Mouse (Mus musculus): ENCODE measurements around the gene Haus2. TPM values are rescaled to one million over a fixed set of nuclear protein-coding genes. Genes with fewer than 3 reads are reported as not detected.

The Haus2 gene
- total and polyA plus RNA-seq, 3 experiments, result 3.6 to 10.2 (median 9.8) TPM

- intact Hi-C loops (cut with DNase I), result loop anchor here (5.0 kb wide), 1 partner anchor 35 kb away; the partner anchor contains the start of gene Stard9
- H3K27ac ChIP-seq, result no peak overlapping the region
- H3K36me3 ChIP-seq (ENCODE audit: control insufficient read depth, insufficient read depth, low read length), result peaks cover 12% of the 10 kb centered on the region
- H3K4me3 ChIP-seq, result no peak overlapping the region
- H3K4me1 ChIP-seq (ENCODE audit: control insufficient read depth, insufficient read depth, low read length), result peaks cover 9% of the 10 kb centered on the region
- no peaks in the 10 kb centered on the region for H3K27me3 ChIP-seq (ENCODE audit: control insufficient read depth, insufficient read depth, low read length)
- peaks cover 2% of the 10 kb centered on the region; the same call in 1 of the 2 replicates for H3K79me2 ChIP-seq (replicated peaks; ENCODE audit: control insufficient read depth, insufficient read depth, low read length)
- DNase-seq, result no peak
- no peak overlapping the region for H3K9ac ChIP-seq (ENCODE audit: low read depth, low read length)
- TF ChIP-seq CTCF (IDR thresholded peaks at IDR 0.05) (no peak), POLR2A (IDR thresholded peaks at IDR 0.05; ENCODE audit: insufficient read depth, low read depth, low read length) (no peak), EP300 (IDR thresholded peaks at IDR 0.05; ENCODE audit: insufficient read depth, low read depth, low read length) (no peak)
These were observed 53.6 kb downstream of the Haus2 start for GRCm38 (mm10) chr2:120662766-120663165.

- H3K4me3 ChIP-seq, result no peak overlapping the region
- peaks cover under 1% of the 10 kb centered on the region; the same call in 1 of the 2 replicates for H3K79me2 ChIP-seq (replicated peaks; ENCODE audit: control insufficient read depth, insufficient read depth, low read length)
- no peak overlapping the region for H3K9ac ChIP-seq (ENCODE audit: low read depth, low read length)
- peaks cover 12% of the 10 kb centered on the region for H3K36me3 ChIP-seq (ENCODE audit: control insufficient read depth, insufficient read depth, low read length)
- 56% methylated on average over 3 of the region's 3 CpGs for WGBS
- no peaks in the 10 kb centered on the region for H3K27me3 ChIP-seq (ENCODE audit: control insufficient read depth, insufficient read depth, low read length)
- peak overlapping the region; percentile 39 for H3K27ac ChIP-seq
- TF ChIP-seq CTCF (IDR thresholded peaks at IDR 0.05) (peak; percentile 43), POLR2A (IDR thresholded peaks at IDR 0.05; ENCODE audit: insufficient read depth, low read depth, low read length) (no peak), EP300 (IDR thresholded peaks at IDR 0.05; ENCODE audit: insufficient read depth, low read depth, low read length) (no peak)
- intact Hi-C loops (cut with DNase I), result loop anchor here (5.0 kb wide), 1 partner anchor 36 kb away; the partner anchor contains the start of gene Stard9
- peaks cover 8% of the 10 kb centered on the region for H3K4me1 ChIP-seq (ENCODE audit: control insufficient read depth, insufficient read depth, low read length)
- no peak for DNase-seq
These were observed 54.4 kb downstream of the Haus2 start for GRCm38 (mm10) chr2:120663491-120664154.

GRCm38 (mm10) chr2:120667446-120667845 lies 58.3 kb downstream of the Haus2 start:
- TF ChIP-seq POLR2A (IDR thresholded peaks at IDR 0.05; ENCODE audit: insufficient read depth, low read depth, low read length) (no peak), CTCF (IDR thresholded peaks at IDR 0.05) (no peak), EP300 (IDR thresholded peaks at IDR 0.05; ENCODE audit: insufficient read depth, low read depth, low read length) (no peak)
- H3K9ac ChIP-seq (ENCODE audit: low read depth, low read length), result no peak overlapping the region
- no peak overlapping the region for H3K4me3 ChIP-seq
- WGBS, result 70% methylated on average over 2 of the region's 2 CpGs
- H3K36me3 ChIP-seq (ENCODE audit: control insufficient read depth, insufficient read depth, low read length), result peaks cover 6% of the 10 kb centered on the region
- no peak for DNase-seq
- H3K4me1 ChIP-seq (ENCODE audit: control insufficient read depth, insufficient read depth, low read length), result no peaks in the 10 kb centered on the region
- H3K27ac ChIP-seq, result no peak overlapping the region
- intact Hi-C loops (cut with DNase I), result no loop called here
- H3K79me2 ChIP-seq (replicated peaks; ENCODE audit: control insufficient read depth, insufficient read depth, low read length), result no peaks in the 10 kb centered on the region
- no peaks in the 10 kb centered on the region for H3K27me3 ChIP-seq (ENCODE audit: control insufficient read depth, insufficient read depth, low read length)

- Histone ChIP-seq H3K36me3 (ENCODE audit: control insufficient read depth, insufficient read depth, low read length) (no peaks in the 10 kb centered on the region; the same call in 1 of the 2 replicates), H3K79me2 (replicated peaks; ENCODE audit: control insufficient read depth, insufficient read depth, low read length) (no peaks in the 10 kb centered on the region), H3K27me3 (ENCODE audit: control insufficient read depth, insufficient read depth, low read length) (no peaks in the 10 kb centered on the region), H3K4me3 (no peak overlapping the region), H3K4me1 (ENCODE audit: control insufficient read depth, insufficient read depth, low read length) (no peaks in the 10 kb centered on the region), H3K9ac (ENCODE audit: low read depth, low read length) (no peak overlapping the region), H3K27ac (no peak overlapping the region)
- no peak for DNase-seq
- intact Hi-C loops (cut with DNase I), result loop anchor here (2.0 kb wide), 2 partner anchors 61 to 191 kb away; partner anchors contain the start of genes Haus2 and Lrrc57
- WGBS, result 69% methylated on average over 2 of the region's 2 CpGs
- TF ChIP-seq POLR2A (IDR thresholded peaks at IDR 0.05; ENCODE audit: insufficient read depth, low read depth, low read length) (no peak), CTCF (IDR thresholded peaks at IDR 0.05) (peak; percentile 67), EP300 (IDR thresholded peaks at IDR 0.05; ENCODE audit: insufficient read depth, low read depth, low read length) (no peak)
These were observed 61.1 kb downstream of the Haus2 start for GRCm38 (mm10) chr2:120670253-120670652.

Other genes with a start within 250 kb of the Haus2 start
- gene Ganc, start 205.5 kb upstream of the Haus2 start, total RNA-seq (2021), result 10 to 100 TPM; 22.0 to 24.5 TPM
- gene Ganc, start 205.5 kb upstream of the Haus2 start, polyA plus RNA-seq (2012; rRNA removed), result 14.3 and 20.3 TPM in 2 replicates
- gene Tmem87a, start 205.3 kb upstream of the Haus2 start, total RNA-seq (2021), result 10 to 100 TPM; 15.4 to 17.6 TPM
- gene Tmem87a, start 205.3 kb upstream of the Haus2 start, polyA plus RNA-seq (2012; rRNA removed), result 7.6 and 12.2 TPM in 2 replicates
- gene Capn3, start 153.4 kb upstream of the Haus2 start, total RNA-seq (2021), result 1 to 10 TPM; 1.5 to 1.9 TPM
- gene Capn3, start 153.4 kb upstream of the Haus2 start, polyA plus RNA-seq (2012; rRNA removed), result 2.6 and 3.0 TPM in 2 replicates
- 100 to 1,000 TPM; 443 to 527 TPM for gene Zfp106, start 45.5 kb upstream of the Haus2 start, total RNA-seq (2021)
- 174 and 320 TPM in 2 replicates for gene Zfp106, start 45.5 kb upstream of the Haus2 start, polyA plus RNA-seq (2012; rRNA removed)
- gene Snap23, start 41.7 kb upstream of the Haus2 start, total RNA-seq (2021), result 10 to 100 TPM; 57.9 to 65.4 TPM
- 12.1 and 25.8 TPM in 2 replicates for gene Snap23, start 41.7 kb upstream of the Haus2 start, polyA plus RNA-seq (2012; rRNA removed)
- gene Lrrc57, start 137 bp downstream of the Haus2 start, total RNA-seq (2021), result 10 to 100 TPM; 14.5 to 14.9 TPM
- 12.1 and 21.1 TPM in 2 replicates for gene Lrrc57, start 137 bp downstream of the Haus2 start, polyA plus RNA-seq (2012; rRNA removed)
- 1 to 10 TPM; 6.6 TPM for gene Stard9, start 19.7 kb downstream of the Haus2 start, total RNA-seq (2021)
- gene Stard9, start 19.7 kb downstream of the Haus2 start, polyA plus RNA-seq (2012; rRNA removed), result 6.5 and 11.4 TPM in 2 replicates
- gene Cdan1, start 240.7 kb downstream of the Haus2 start, total RNA-seq (2021), result 10 to 100 TPM in 1 of 2 experiments, 1 to 10 TPM in 1; 9.8 to 12.8 TPM
- gene Cdan1, start 240.7 kb downstream of the Haus2 start, polyA plus RNA-seq (2012; rRNA removed), result 14.0 and 15.0 TPM in 2 replicates
- 10 to 100 TPM; 12.6 to 13.3 TPM for gene Ttbk2, start 241.2 kb downstream of the Haus2 start, total RNA-seq (2021)
- gene Ttbk2, start 241.2 kb downstream of the Haus2 start, polyA plus RNA-seq (2012; rRNA removed), result 2.0 and 3.4 TPM in 2 replicates